8 mouse cellular contexts compared by ENCODE assay signal in genomic region chr10:73099846-73100241, GRCm38 (mm10). TPM values are rescaled to one million over a fixed set of nuclear protein-coding genes. Genes with fewer than 3 reads are reported as not detected.
A peak's percentile ranks its signal among the peaks of the same experiment; 100 is the strongest.
DNase-seq lines count a peak whose midpoint lies in the region; ATAC-seq and TF ChIP-seq lines count a peak whose summit lies in the region.

No protein-coding gene starts in this region.

- peak overlapping the region; percentile 33 for H3K4me3 ChIP-seq in lung, postnatal 0 days (ENCODE audit: low read depth, low read length)
- H3K4me3 ChIP-seq in intestine, embryonic 15.5 days (replicated peaks), result peak overlapping the region; percentile 48
- peak overlapping the region; percentile 66 for H3K4me3 ChIP-seq in midbrain, embryonic 15.5 days

- TF ChIP-seq EP300 in lung, postnatal 0 days (IDR thresholded peaks at IDR 0.05), result no peak

- no peak for TF ChIP-seq CTCF in lung, postnatal 0 days (IDR thresholded peaks at IDR 0.05)

- H3K4me1 ChIP-seq in lung, postnatal 0 days (ENCODE audit: insufficient read depth, low read depth, low read length), result no peaks in the 10 kb centered on the region
- H3K4me1 ChIP-seq in intestine, embryonic 15.5 days (replicated peaks), result peaks cover 14% of the 10 kb centered on the region
- H3K4me1 ChIP-seq in midbrain, embryonic 15.5 days, result peaks cover 18% of the 10 kb centered on the region; the same call in 1 of the 2 replicates

- no peaks in the 10 kb centered on the region for H3K9me3 ChIP-seq in lung, postnatal 0 days (ENCODE audit: low read length)
- H3K9me3 ChIP-seq in intestine, embryonic 15.5 days, result no peaks in the 10 kb centered on the region
- H3K9me3 ChIP-seq in midbrain, embryonic 15.5 days, result no peaks in the 10 kb centered on the region

- no peak for ATAC-seq in lung, postnatal 0 days
- peak; percentile 68 for ATAC-seq in intestine, embryonic 15.5 days
- ATAC-seq in midbrain, embryonic 15.5 days (replicated peaks), result peak; percentile 69

- peak overlapping the region; percentile 58 for H3K4me2 ChIP-seq in lung, postnatal 0 days (replicated peaks; ENCODE audit: low read depth, low read length)
- H3K4me2 ChIP-seq in intestine, embryonic 15.5 days (replicated peaks), result peak overlapping the region; percentile 96
- peak overlapping the region; percentile 94 for H3K4me2 ChIP-seq in midbrain, embryonic 15.5 days

- no peak overlapping the region for H3K27ac ChIP-seq in lung, postnatal 0 days (ENCODE audit: low read length)
- H3K27ac ChIP-seq in intestine, embryonic 15.5 days, result no peak overlapping the region
- H3K27ac ChIP-seq in midbrain, embryonic 15.5 days, result peak overlapping the region; percentile 81

- DNase-seq in cerebellum, postnatal 25 days, result peak; percentile 6 to 16
- no peak for DNase-seq in cerebellum, adult 11 months
- no peak for DNase-seq in lung, postnatal 0 days (ENCODE audit: low spot score)
- DNase-seq in lung, postnatal 36 days, result no peak
- no peak for DNase-seq in thymus, adult 18-20 months
- DNase-seq in kidney, postnatal 14 days, result no peak

- H3K27me3 ChIP-seq in lung, postnatal 0 days (replicated peaks; ENCODE audit: insufficient read depth, low read length), result peaks cover 45% of the 10 kb centered on the region
- H3K27me3 ChIP-seq in intestine, embryonic 15.5 days (replicated peaks), result peaks cover 51% of the 10 kb centered on the region
- no peaks in the 10 kb centered on the region for H3K27me3 ChIP-seq in midbrain, embryonic 15.5 days (replicated peaks)

- no peaks in the 10 kb centered on the region for H3K36me3 ChIP-seq in lung, postnatal 0 days (ENCODE audit: insufficient read depth, low read length)
- H3K36me3 ChIP-seq in intestine, embryonic 15.5 days, result no peaks in the 10 kb centered on the region
- no peaks in the 10 kb centered on the region for H3K36me3 ChIP-seq in midbrain, embryonic 15.5 days (replicated peaks)

- H3K9ac ChIP-seq in lung, postnatal 0 days (replicated peaks; ENCODE audit: low read depth), result no peak overlapping the region
- 0 out of 2 replicates have a peak overlapping the region, but pooled peaks have one; percentile 28 for H3K9ac ChIP-seq in intestine, embryonic 15.5 days
- peak overlapping the region; percentile 76 for H3K9ac ChIP-seq in midbrain, embryonic 15.5 days

- WGBS in lung, postnatal 0 days, result under 1% methylated on average over 35 of the region's 37 CpGs
- WGBS in intestine, embryonic 15.5 days, result under 1% methylated on average over 37 of the region's 37 CpGs
- 0% methylated on average over 37 of the region's 37 CpGs for WGBS in midbrain, embryonic 15.5 days

RNA-seq across cellular contexts. Expression of gene Pcdh15, which starts 0.7 kb away (rescaled TPM):
- 0.06 TPM in 1 of 2 replicates, not detected in the other for polyA plus RNA-seq in lung, postnatal 0 days (2015; fragmentation: Nextera tagmentation; extraction: Ambion mirVana)
- polyA plus RNA-seq in intestine, embryonic 15.5 days (2015; fragmentation: Nextera tagmentation; extraction: Ambion mirVana), result 0.83 and 1.3 TPM in 2 replicates
- polyA plus RNA-seq in midbrain, embryonic 15.5 days (2015; fragmentation: Nextera tagmentation; extraction: Ambion mirVana), result 11.8 and 13.3 TPM in 2 replicates

Comparison
In these comparisons a context has a peak if more than half of its experiments do, and no peak if none do; other contexts are left out.
1. DNase-seq: peak in cerebellum, postnatal 25 days (2 of 2); none in cerebellum, adult 11 months (single experiment), lung, postnatal 0 days (single experiment), lung, postnatal 36 days (single experiment), thymus, adult 18-20 months (0 of 2) and kidney, postnatal 14 days (single experiment).
2. Peak in every context shown above with its lines, with median percentiles within 50 percentile points of each other: H3K4me2 ChIP-seq and H3K4me3 ChIP-seq.